Mouse (Mus musculus): ENCODE measurements at regions not wholly inside any gene's neighbourhood (a gene's known extent, or its start where the extent isn't known, plus 50 kb on each side); places are given as distances from the start of the nearest gene placed in this dataset. TPM values are rescaled to one million over a fixed set of nuclear protein-coding genes. Genes with fewer than 3 reads are reported as not detected.

- Histone ChIP-seq H3K27ac (ENCODE audit: low read depth) (peak overlapping the region; percentile 94), H3K27me3 (ENCODE audit: control insufficient read depth, insufficient read depth, low read length) (no peaks in the 10 kb centered on the region), H3K9ac (replicated peaks; ENCODE audit: low read depth, low read length) (no peak overlapping the region), H3K9me3 (replicated peaks; ENCODE audit: control insufficient read depth, low read length) (no peaks in the 10 kb centered on the region), H3K4me2 (ENCODE audit: low read depth, low read length) (peak overlapping the region; percentile 63; the same call in 1 of the 2 replicates), H3K36me3 (replicated peaks; ENCODE audit: control insufficient read depth, insufficient read depth, low read length) (no peaks in the 10 kb centered on the region), H3K4me1 (ENCODE audit: control insufficient read depth, insufficient read depth) (peaks cover 12% of the 10 kb centered on the region), H3K4me3 (ENCODE audit: low read depth, low read length) (no peak overlapping the region)
- ATAC-seq (ENCODE audit: insufficient read depth, low read depth) (no peak), DNase-seq (ENCODE audit: low spot score) (no peak)
- 81% methylated on average over 1 of the region's 1 CpGs for WGBS
- TF ChIP-seq CTCF (IDR thresholded peaks at IDR 0.05; ENCODE audit: low read depth) (no peak), EP300 (IDR thresholded peaks at IDR 0.05; ENCODE audit: low read depth) (no peak)
Observed at GRCm38 (mm10) chr13:28415769-28416168, 158.4 kb downstream of the Gm11361 start.

GRCm38 (mm10) chr13:28410324-28410723, 153.0 kb downstream of the Gm11361 start:
- H3K9me3 ChIP-seq (replicated peaks; ENCODE audit: control insufficient read depth, low read length), result no peaks in the 10 kb centered on the region
- no peaks in the 10 kb centered on the region for H3K4me1 ChIP-seq (ENCODE audit: control insufficient read depth, insufficient read depth)
- H3K27me3 ChIP-seq (ENCODE audit: control insufficient read depth, insufficient read depth, low read length), result no peaks in the 10 kb centered on the region
- no peak for ATAC-seq (ENCODE audit: insufficient read depth, low read depth)
- H3K4me2 ChIP-seq (ENCODE audit: low read depth, low read length), result no peak overlapping the region
- no peak overlapping the region for H3K9ac ChIP-seq (replicated peaks; ENCODE audit: low read depth, low read length)
- WGBS, result 74% methylated on average over 2 of the region's 2 CpGs
- H3K27ac ChIP-seq (ENCODE audit: low read depth), result no peak overlapping the region
- TF ChIP-seq EP300 (IDR thresholded peaks at IDR 0.05; ENCODE audit: low read depth) (no peak), CTCF (IDR thresholded peaks at IDR 0.05; ENCODE audit: low read depth) (no peak)
- DNase-seq (ENCODE audit: low spot score), result no peak
- H3K4me3 ChIP-seq (ENCODE audit: low read depth, low read length), result no peak overlapping the region
- H3K36me3 ChIP-seq (replicated peaks; ENCODE audit: control insufficient read depth, insufficient read depth, low read length), result no peaks in the 10 kb centered on the region

GRCm38 (mm10) chr13:28409609-28409902, 152.2 kb downstream of the Gm11361 start:
- TF ChIP-seq EP300 (IDR thresholded peaks at IDR 0.05; ENCODE audit: low read depth), result no peak
- no peak for TF ChIP-seq CTCF (IDR thresholded peaks at IDR 0.05; ENCODE audit: low read depth)
- Histone ChIP-seq H3K9ac (replicated peaks; ENCODE audit: low read depth, low read length) (no peak overlapping the region), H3K4me3 (ENCODE audit: low read depth, low read length) (no peak overlapping the region), H3K4me2 (ENCODE audit: low read depth, low read length) (no peak overlapping the region), H3K27ac (ENCODE audit: low read depth) (no peak overlapping the region), H3K4me1 (ENCODE audit: control insufficient read depth, insufficient read depth) (no peaks in the 10 kb centered on the region), H3K36me3 (replicated peaks; ENCODE audit: control insufficient read depth, insufficient read depth, low read length) (no peaks in the 10 kb centered on the region), H3K27me3 (ENCODE audit: control insufficient read depth, insufficient read depth, low read length) (no peaks in the 10 kb centered on the region), H3K9me3 (replicated peaks; ENCODE audit: control insufficient read depth, low read length) (no peaks in the 10 kb centered on the region)
- no peak for ATAC-seq (ENCODE audit: insufficient read depth, low read depth)
- DNase-seq (ENCODE audit: low spot score), result no peak
- 86% methylated on average over 1 of the region's 1 CpGs for WGBS

GRCm38 (mm10) chr13:28408868-28409608, 151.7 kb downstream of the Gm11361 start:
- Histone ChIP-seq H3K36me3 (replicated peaks; ENCODE audit: control insufficient read depth, insufficient read depth, low read length) (no peaks in the 10 kb centered on the region), H3K9me3 (replicated peaks; ENCODE audit: control insufficient read depth, low read length) (no peaks in the 10 kb centered on the region), H3K27ac (ENCODE audit: low read depth) (no peak overlapping the region), H3K4me2 (ENCODE audit: low read depth, low read length) (no peak overlapping the region), H3K27me3 (ENCODE audit: control insufficient read depth, insufficient read depth, low read length) (no peaks in the 10 kb centered on the region), H3K9ac (replicated peaks; ENCODE audit: low read depth, low read length) (no peak overlapping the region), H3K4me3 (ENCODE audit: low read depth, low read length) (no peak overlapping the region), H3K4me1 (ENCODE audit: control insufficient read depth, insufficient read depth) (no peaks in the 10 kb centered on the region)
- ATAC-seq (ENCODE audit: insufficient read depth, low read depth), result no peak
- no peak for DNase-seq (ENCODE audit: low spot score)
- TF ChIP-seq CTCF (IDR thresholded peaks at IDR 0.05; ENCODE audit: low read depth), result no peak
- WGBS, result 63% methylated on average over 7 of the region's 7 CpGs

- no peak overlapping the region for H3K4me3 ChIP-seq (ENCODE audit: low read depth, low read length)
- no peak overlapping the region for H3K27ac ChIP-seq (ENCODE audit: low read depth)
- no peaks in the 10 kb centered on the region for H3K9me3 ChIP-seq (replicated peaks; ENCODE audit: control insufficient read depth, low read length)
- ATAC-seq (ENCODE audit: insufficient read depth, low read depth) (no peak), DNase-seq (ENCODE audit: low spot score) (no peak)
- 46% methylated on average over 7 of the region's 7 CpGs for WGBS
- H3K4me2 ChIP-seq (ENCODE audit: low read depth, low read length), result no peak overlapping the region
- TF ChIP-seq CTCF (IDR thresholded peaks at IDR 0.05; ENCODE audit: low read depth) (no peak), EP300 (IDR thresholded peaks at IDR 0.05; ENCODE audit: low read depth) (no peak)
- no peaks in the 10 kb centered on the region for H3K27me3 ChIP-seq (ENCODE audit: control insufficient read depth, insufficient read depth, low read length)
- H3K36me3 ChIP-seq (replicated peaks; ENCODE audit: control insufficient read depth, insufficient read depth, low read length), result no peaks in the 10 kb centered on the region
- H3K4me1 ChIP-seq (ENCODE audit: control insufficient read depth, insufficient read depth), result no peaks in the 10 kb centered on the region
- no peak overlapping the region for H3K9ac ChIP-seq (replicated peaks; ENCODE audit: low read depth, low read length)
Observed at GRCm38 (mm10) chr13:28400459-28400858, 143.1 kb downstream of the Gm11361 start.

Small RNAs in the stretch of these regions (microRNA-seq; reads per million reads assigned to microRNA genes)
- gene Mir6368, result not detected
